Comparison of ENCODE assay signal across 8 mouse cellular contexts in the genomic region with DNA sequence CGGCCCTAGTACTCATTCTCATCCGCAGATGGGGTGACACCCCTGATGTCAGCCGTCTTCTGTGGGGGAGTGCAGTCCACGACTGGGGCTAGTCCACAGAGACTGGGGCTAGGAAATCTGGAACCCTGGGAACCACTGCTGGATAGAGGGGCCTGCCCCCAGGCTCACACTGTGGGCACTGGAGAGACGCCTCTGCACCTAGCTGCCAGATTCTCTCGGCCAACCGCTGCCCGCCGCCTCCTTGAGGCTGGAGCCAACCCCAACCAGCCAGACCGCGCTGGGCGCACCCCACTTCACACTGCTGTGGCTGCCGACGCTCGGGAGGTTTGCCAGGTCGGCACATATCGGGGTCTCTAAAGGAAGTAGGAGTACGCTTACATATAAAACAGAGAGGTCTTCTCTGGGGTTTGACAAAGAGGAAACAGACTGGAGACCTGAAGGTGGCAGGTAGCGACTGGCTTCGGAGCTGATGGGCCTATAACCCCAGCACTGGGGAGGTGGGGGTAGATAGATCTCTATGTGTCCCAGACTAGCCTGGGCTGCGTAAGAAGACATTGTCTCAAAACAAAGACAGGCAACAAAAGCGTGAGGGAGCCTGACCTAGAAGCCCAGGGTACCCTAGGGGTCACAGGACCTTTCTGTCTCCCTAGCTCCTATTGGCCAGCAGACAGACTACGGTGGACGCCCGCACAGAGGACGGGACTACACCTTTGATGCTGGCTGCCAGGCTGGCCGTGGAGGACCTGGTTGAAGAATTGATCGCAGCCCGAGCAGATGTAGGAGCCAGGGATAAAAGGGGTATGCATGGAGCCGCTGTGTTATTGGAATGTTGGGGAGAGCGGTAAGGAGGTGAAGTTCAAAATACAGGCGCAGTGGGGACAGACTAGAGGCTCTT. TPM values are rescaled to one million over a fixed set of nuclear protein-coding genes. Genes with fewer than 3 reads are reported as not detected.
DNase-seq lines count a peak whose midpoint lies in the region; ATAC-seq and TF ChIP-seq lines count a peak whose summit lies in the region.

No protein-coding gene starts in this region.

- peaks cover 30% of the 10 kb centered on the region for H3K27me3 ChIP-seq in megakaryocyte, embryonic 14.5 days (replicated peaks)
- H3K27me3 ChIP-seq in hindbrain, embryonic 16.5 days (replicated peaks; ENCODE audit: control insufficient read depth, insufficient read depth, low read length) = no peaks in the 10 kb centered on the region
- H3K27me3 ChIP-seq in midbrain, postnatal 0 days (ENCODE audit: insufficient read depth, low read length) = no peaks in the 10 kb centered on the region

- peaks cover 44% of the 10 kb centered on the region for H3K4me1 ChIP-seq in megakaryocyte, embryonic 14.5 days
- H3K4me1 ChIP-seq in hindbrain, embryonic 16.5 days (ENCODE audit: control insufficient read depth, insufficient read depth, low read depth, low read length) = peaks cover 22% of the 10 kb centered on the region
- peaks cover 22% of the 10 kb centered on the region for H3K4me1 ChIP-seq in midbrain, postnatal 0 days (ENCODE audit: insufficient read depth, low read length)

- peak overlapping the region; percentile 81 for H3K9ac ChIP-seq in hindbrain, embryonic 16.5 days (ENCODE audit: low read depth, low read length)
- peak overlapping the region; percentile 79 for H3K9ac ChIP-seq in midbrain, postnatal 0 days (replicated peaks; ENCODE audit: low read length, poor library complexity, severe bottlenecking)

- H3K4me3 ChIP-seq in megakaryocyte, embryonic 14.5 days (replicated peaks) = peak overlapping the region; percentile 93
- peak overlapping the region; percentile 70 for H3K4me3 ChIP-seq in hindbrain, embryonic 16.5 days (ENCODE audit: low read length)
- H3K4me3 ChIP-seq in midbrain, postnatal 0 days (ENCODE audit: low read depth, low read length) = peak overlapping the region; percentile 71

- no peaks in the 10 kb centered on the region for H3K9me3 ChIP-seq in megakaryocyte, embryonic 14.5 days
- no peaks in the 10 kb centered on the region for H3K9me3 ChIP-seq in hindbrain, embryonic 16.5 days (ENCODE audit: control insufficient read depth, low read length)
- H3K9me3 ChIP-seq in midbrain, postnatal 0 days (ENCODE audit: low read length) = no peaks in the 10 kb centered on the region

- no peak for TF ChIP-seq CTCF in midbrain, postnatal 0 days (IDR thresholded peaks at IDR 0.05)

- WGBS in hindbrain, embryonic 16.5 days = 15% methylated on average over 32 of the region's 32 CpGs
- 12% methylated on average over 32 of the region's 32 CpGs for WGBS in midbrain, postnatal 0 days

- peak; percentile 66 for DNase-seq in cerebellum, adult 11-12 months
- DNase-seq in cerebellum, adult 8-10 months = no peak
- peak; percentile 41 for DNase-seq in midbrain, postnatal 0 days (ENCODE audit: low spot score)
- no peak for DNase-seq in ovary, adult 18-20 months (ENCODE audit: low spot score)
- no peak for DNase-seq in spleen, postnatal 36 days (ENCODE audit: low spot score in 2 of 2)

- ATAC-seq in megakaryocyte, adult 5-6 weeks (ENCODE audit: poor library complexity, severe bottlenecking) = no peak
- ATAC-seq in hindbrain, embryonic 16.5 days = peak; percentile 13
- ATAC-seq in midbrain, postnatal 0 days (ENCODE audit: low FRiP score) = peak; percentile 18; the same call in 1 of the 2 replicates

- peak overlapping the region; percentile 69 for H3K4me2 ChIP-seq in hindbrain, embryonic 16.5 days (ENCODE audit: low read length)
- peak overlapping the region; percentile 65 for H3K4me2 ChIP-seq in midbrain, postnatal 0 days (ENCODE audit: low read depth, low read length, poor library complexity, severe bottlenecking)

- no peaks in the 10 kb centered on the region for H3K36me3 ChIP-seq in megakaryocyte, embryonic 14.5 days (replicated peaks; ENCODE audit: low read length)
- no peaks in the 10 kb centered on the region for H3K36me3 ChIP-seq in hindbrain, embryonic 16.5 days (ENCODE audit: control insufficient read depth, insufficient read depth, low read length)
- no peaks in the 10 kb centered on the region for H3K36me3 ChIP-seq in midbrain, postnatal 0 days (ENCODE audit: insufficient read depth, low read length)

- peak overlapping the region; percentile 99 for H3K27ac ChIP-seq in hindbrain, embryonic 16.5 days (ENCODE audit: low read depth, low read length)
- peak overlapping the region; percentile 99 for H3K27ac ChIP-seq in midbrain, postnatal 0 days (ENCODE audit: low read depth, low read length)

RNA-seq across cellular contexts. Expression of gene Gpsm3, which starts 3.5 kb away (rescaled TPM):
- polyA plus RNA-seq in megakaryocyte, embryonic 14.5 days (2012; ENCODE audit: insufficient read depth, low replicate concordance) = 402 and 833 TPM in 2 replicates
- total RNA-seq in megakaryocyte, adult 5-6 weeks (2015) = 243 and 248 TPM in 2 replicates
- 75.7 and 109 TPM in 2 replicates for total RNA-seq in megakaryocyte, adult 5-6 weeks (2017)
- 3.4 and 4.9 TPM in 2 replicates for polyA plus RNA-seq in hindbrain, embryonic 16.5 days (2015; fragmentation: Nextera tagmentation; extraction: Ambion mirVana)
- 1.2 and 4.4 TPM in 2 replicates for total RNA-seq in midbrain, postnatal 0 days (2014; rRNA removed)
- 5.5 and 6.9 TPM in 2 replicates for polyA plus RNA-seq in midbrain, postnatal 0 days (2015; fragmentation: Nextera tagmentation; extraction: Ambion mirVana)

RNA-seq across cellular contexts. Expression of gene Pbx2, which starts 4.9 kb away (rescaled TPM):
- 108 and 181 TPM in 2 replicates for polyA plus RNA-seq in megakaryocyte, embryonic 14.5 days (2012; ENCODE audit: insufficient read depth, low replicate concordance)
- total RNA-seq in megakaryocyte, adult 5-6 weeks (2015) = 18.3 and 26.6 TPM in 2 replicates
- total RNA-seq in megakaryocyte, adult 5-6 weeks (2017) = 29.3 and 32.7 TPM in 2 replicates
- polyA plus RNA-seq in hindbrain, embryonic 16.5 days (2015; fragmentation: Nextera tagmentation; extraction: Ambion mirVana) = 7.3 and 8.3 TPM in 2 replicates
- total RNA-seq in midbrain, postnatal 0 days (2014; rRNA removed) = 84.8 and 95.6 TPM in 2 replicates
- 9.5 and 9.6 TPM in 2 replicates for polyA plus RNA-seq in midbrain, postnatal 0 days (2015; fragmentation: Nextera tagmentation; extraction: Ambion mirVana)

RNA-seq across cellular contexts. Expression of gene Ager, which starts 11.5 kb away (rescaled TPM):
- polyA plus RNA-seq in megakaryocyte, embryonic 14.5 days (2012; ENCODE audit: insufficient read depth, low replicate concordance) = 32.8 and 44.2 TPM in 2 replicates
- total RNA-seq in megakaryocyte, adult 5-6 weeks (2015) = 1.8 and 4.8 TPM in 2 replicates
- total RNA-seq in megakaryocyte, adult 5-6 weeks (2017) = 1.6 and 2.4 TPM in 2 replicates
- 1.3 and 1.6 TPM in 2 replicates for polyA plus RNA-seq in hindbrain, embryonic 16.5 days (2015; fragmentation: Nextera tagmentation; extraction: Ambion mirVana)
- total RNA-seq in midbrain, postnatal 0 days (2014; rRNA removed) = 1.7 and 2.1 TPM in 2 replicates
- 1.6 and 2.0 TPM in 2 replicates for polyA plus RNA-seq in midbrain, postnatal 0 days (2015; fragmentation: Nextera tagmentation; extraction: Ambion mirVana)

RNA-seq across cellular contexts. Expression of gene Rnf5, which starts 17.4 kb away (rescaled TPM):
- 37.8 and 101 TPM in 2 replicates for polyA plus RNA-seq in megakaryocyte, embryonic 14.5 days (2012; ENCODE audit: insufficient read depth, low replicate concordance)
- 44.7 and 59.5 TPM in 2 replicates for total RNA-seq in megakaryocyte, adult 5-6 weeks (2015)
- 8.9 and 11.9 TPM in 2 replicates for total RNA-seq in megakaryocyte, adult 5-6 weeks (2017)
- polyA plus RNA-seq in hindbrain, embryonic 16.5 days (2015; fragmentation: Nextera tagmentation; extraction: Ambion mirVana) = 281 and 296 TPM in 2 replicates
- total RNA-seq in midbrain, postnatal 0 days (2014; rRNA removed) = 57.6 and 59.0 TPM in 2 replicates
- 236 and 242 TPM in 2 replicates for polyA plus RNA-seq in midbrain, postnatal 0 days (2015; fragmentation: Nextera tagmentation; extraction: Ambion mirVana)

RNA-seq across cellular contexts. Expression of gene Agpat1, which starts 17.9 kb away (rescaled TPM):
- polyA plus RNA-seq in megakaryocyte, embryonic 14.5 days (2012; ENCODE audit: insufficient read depth, low replicate concordance) = 165 and 309 TPM in 2 replicates
- total RNA-seq in megakaryocyte, adult 5-6 weeks (2015) = 29.0 and 36.5 TPM in 2 replicates
- 24.2 and 24.5 TPM in 2 replicates for total RNA-seq in megakaryocyte, adult 5-6 weeks (2017)
- 122 and 128 TPM in 2 replicates for polyA plus RNA-seq in hindbrain, embryonic 16.5 days (2015; fragmentation: Nextera tagmentation; extraction: Ambion mirVana)
- 265 and 383 TPM in 2 replicates for total RNA-seq in midbrain, postnatal 0 days (2014; rRNA removed)
- polyA plus RNA-seq in midbrain, postnatal 0 days (2015; fragmentation: Nextera tagmentation; extraction: Ambion mirVana) = 103 and 106 TPM in 2 replicates

Comparison
In these comparisons a context has a peak if more than half of its experiments do, and no peak if none do; other contexts are left out.
1. DNase-seq: peak in cerebellum, adult 11-12 months (single experiment) and midbrain, postnatal 0 days (single experiment); none in cerebellum, adult 8-10 months (single experiment), ovary, adult 18-20 months (single experiment) and spleen, postnatal 36 days (0 of 2).
2. RNA of gene Gpsm3, which starts 3.5 kb away (polyA plus RNA-seq): 402 to 833 TPM in megakaryocyte, embryonic 14.5 days; 5.5 to 6.9 TPM in midbrain, postnatal 0 days and 3.4 to 4.9 TPM in hindbrain, embryonic 16.5 days; every median in the first group is over 10 times any median in the second.
3. RNA of gene Pbx2, which starts 4.9 kb away (polyA plus RNA-seq): 108 to 181 TPM in megakaryocyte, embryonic 14.5 days; 9.5 to 9.6 TPM in midbrain, postnatal 0 days and 7.3 to 8.3 TPM in hindbrain, embryonic 16.5 days; every median in the first group is over 10 times any median in the second.
4. RNA of gene Ager, which starts 11.5 kb away (polyA plus RNA-seq): 32.8 to 44.2 TPM in megakaryocyte, embryonic 14.5 days; 1.6 to 2.0 TPM in midbrain, postnatal 0 days and 1.3 to 1.6 TPM in hindbrain, embryonic 16.5 days; every median in the first group is over 10 times any median in the second.
5. Peak in every context shown above with its lines, with median percentiles within 50 percentile points of each other: H3K4me3 ChIP-seq.